Mouse (Mus musculus): Measurements from ENCODE around the gene Dgki.

Gene Dgki

DNA sequence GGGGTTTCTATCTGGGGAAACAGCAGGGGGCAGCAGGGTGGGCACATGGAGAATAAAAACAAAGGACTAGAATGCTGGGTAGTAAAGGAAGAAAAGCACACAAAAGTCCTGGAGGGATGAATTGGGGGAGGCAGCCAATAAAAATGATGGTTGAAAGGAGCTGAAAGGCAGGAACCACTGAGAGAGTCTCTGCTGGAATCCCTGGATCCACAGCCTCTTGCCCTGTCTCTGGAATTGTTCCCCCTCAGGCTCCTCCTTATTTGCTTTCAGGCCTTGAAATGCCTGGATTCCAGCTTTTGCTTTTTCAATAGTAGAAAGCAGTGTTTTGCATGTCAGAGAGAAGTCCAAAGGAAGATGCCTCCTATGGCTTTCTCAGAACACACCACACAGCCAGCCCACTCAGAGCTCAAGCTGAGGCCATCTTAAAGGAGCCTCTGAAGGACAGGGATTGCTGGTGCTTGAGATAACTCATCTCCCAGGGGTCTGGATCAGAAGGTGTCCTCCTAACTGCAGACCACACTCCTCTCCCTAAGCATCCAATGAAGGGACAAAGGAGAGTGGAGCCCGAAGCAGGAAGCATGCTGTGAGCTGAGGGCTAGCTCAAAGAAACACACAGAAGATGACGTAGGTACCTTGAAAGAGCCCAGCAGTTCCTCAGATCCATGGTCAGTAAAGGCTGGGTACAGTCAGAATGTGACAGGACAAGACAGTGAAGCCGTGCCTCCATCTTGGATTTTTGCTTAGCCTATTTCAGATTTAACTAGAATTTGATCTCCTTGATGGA, 441.5 kb downstream of the Dgki start:
- CTCF ChIA-PET: no interaction called here

DNA sequence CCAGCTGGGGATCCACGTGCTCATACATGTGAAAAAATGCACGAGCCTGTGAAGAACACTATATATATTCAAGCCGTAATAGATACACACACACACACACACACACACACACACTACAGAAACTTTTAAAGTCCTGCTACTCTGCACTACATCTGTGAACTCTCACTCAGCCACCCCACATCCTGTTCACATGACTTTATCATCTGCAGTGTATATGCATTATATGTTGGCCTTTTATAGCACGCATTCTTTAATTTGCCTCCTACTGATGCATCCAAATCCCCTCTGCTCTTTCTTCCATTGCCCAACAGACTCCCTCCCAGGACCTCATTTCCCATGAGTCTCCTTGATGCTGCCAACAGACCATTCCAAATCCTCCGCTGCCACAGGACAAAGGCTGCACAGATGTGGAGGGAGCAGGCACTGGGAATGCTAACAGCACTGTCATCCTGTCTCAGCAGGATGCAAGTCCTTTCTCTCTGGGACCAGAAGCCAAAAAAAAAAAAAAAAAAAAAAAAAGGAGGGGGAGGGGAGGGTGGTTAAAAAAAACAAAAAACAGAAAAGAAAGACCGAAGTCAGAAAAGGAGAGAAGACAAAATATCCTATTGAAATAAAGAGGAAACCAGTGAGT, 442.2 kb downstream of the Dgki start:
- CTCF ChIA-PET: no interaction called here

GRCm38 (mm10) chr6:36850422-36851129, 449.4 kb downstream of the Dgki start:
- CTCF ChIA-PET: no interaction called here

GRCm38 (mm10) chr6:36845288-36845687, 454.7 kb downstream of the Dgki start:
- CTCF ChIA-PET: no interaction called here

GRCm38 (mm10) chr6:36844258-36844657, 455.7 kb downstream of the Dgki start:
- CTCF ChIA-PET: no interaction called here

DNA sequence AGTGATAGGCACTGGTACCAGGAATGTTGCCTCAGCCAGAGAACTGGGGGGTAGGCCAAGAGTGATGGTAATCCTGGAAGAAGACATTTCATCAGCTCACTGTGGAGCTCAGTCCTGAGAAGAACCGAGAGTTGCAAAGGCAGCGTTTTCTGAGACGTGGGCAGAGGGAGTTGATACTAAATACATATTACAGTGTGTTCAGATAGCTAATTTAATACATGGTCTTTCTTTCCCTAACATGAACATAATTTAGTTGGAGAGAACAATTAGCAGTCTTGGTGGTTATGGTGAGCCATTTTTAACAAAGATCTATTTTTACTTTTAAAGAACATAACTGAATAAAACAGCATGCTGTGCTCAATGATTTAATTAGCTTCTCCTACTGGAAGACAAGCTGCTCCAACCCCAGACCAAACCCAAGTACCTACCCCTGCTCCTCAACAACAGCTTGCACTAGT, 456.9 kb downstream of the Dgki start:
- CTCF ChIA-PET: no interaction called here

- CTCF ChIA-PET: no interaction called here
These were observed 457.7 kb downstream of the Dgki start for GRCm38 (mm10) chr6:36842101-36842922.

GRCm38 (mm10) chr6:36841701-36842100, 458.3 kb downstream of the Dgki start:
- CTCF ChIA-PET: no interaction called here

GRCm38 (mm10) chr6:36841174-36841573, 458.8 kb downstream of the Dgki start:
- CTCF ChIA-PET: no interaction called here

- CTCF ChIA-PET: no interaction called here
These were observed 461.2 kb downstream of the Dgki start for GRCm38 (mm10) chr6:36838747-36839146.

GRCm38 (mm10) chr6:36835351-36835750, 464.6 kb downstream of the Dgki start:
- CTCF ChIA-PET: no interaction called here

- CTCF ChIA-PET: no interaction called here
These were observed 465.2 kb downstream of the Dgki start for GRCm38 (mm10) chr6:36834695-36835265.

DNA sequence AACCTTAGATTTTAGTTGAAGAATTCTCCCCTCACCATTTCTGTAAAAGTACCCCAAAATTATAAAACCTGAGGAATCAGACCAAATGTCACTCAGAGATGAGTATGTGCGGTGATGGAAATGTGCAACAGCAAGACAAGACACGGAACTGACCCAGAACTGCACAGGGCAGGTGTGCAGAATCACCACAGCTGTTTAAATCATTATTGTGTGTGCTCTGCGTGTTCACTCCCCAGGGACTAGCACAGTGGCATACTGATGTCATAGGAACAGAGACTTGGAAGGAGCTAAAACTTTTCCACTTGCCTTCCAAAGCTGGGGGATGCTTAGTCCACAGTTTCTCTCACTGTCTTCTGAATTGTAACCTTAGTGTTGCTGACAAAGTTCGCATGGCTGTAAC, 467.3 kb downstream of the Dgki start:
- CTCF ChIA-PET: no interaction called here

GRCm38 (mm10) chr6:36832207-36832606, 467.8 kb downstream of the Dgki start:
- CTCF ChIA-PET: no interaction called here

DNA sequence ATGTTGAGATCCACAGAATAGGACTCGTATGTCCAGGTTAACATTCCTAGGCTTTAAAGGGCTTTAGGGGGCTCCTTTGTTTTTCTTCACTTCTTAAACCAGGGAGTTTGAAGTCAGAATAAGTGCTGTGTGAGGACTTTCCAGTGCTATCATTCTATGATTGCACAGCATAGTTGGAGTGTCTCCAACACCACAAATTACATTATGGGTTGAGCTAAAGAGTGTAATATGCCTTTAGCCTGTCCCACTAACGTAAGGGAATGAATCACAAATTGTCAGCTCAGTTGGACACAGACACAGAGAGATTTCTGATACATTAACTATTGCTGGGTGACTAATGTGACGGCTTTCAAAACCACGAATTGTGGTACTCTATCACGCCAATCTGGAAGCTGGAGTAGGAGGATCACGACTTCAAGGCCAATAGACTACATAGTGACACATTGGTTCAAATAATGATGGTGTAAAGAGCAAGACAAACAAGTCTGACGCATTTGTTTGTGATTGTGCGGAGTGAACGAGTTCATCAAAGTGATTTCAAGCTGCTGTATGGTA, 469.5 kb downstream of the Dgki start:
- CTCF ChIA-PET: no interaction called here

DNA sequence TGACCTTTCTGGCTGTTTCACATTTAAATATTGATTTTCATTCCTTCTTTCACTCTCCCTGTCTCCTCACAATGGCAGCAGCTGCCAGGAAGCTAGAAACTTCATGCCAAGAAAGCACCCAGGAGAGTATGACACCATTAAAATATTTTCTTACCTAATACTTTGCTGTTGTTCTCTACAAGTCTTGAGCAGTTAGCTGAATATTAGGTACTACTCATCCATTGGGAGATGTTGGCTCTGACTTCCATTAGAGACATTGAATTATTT, 480.3 kb downstream of the Dgki start:
- CTCF ChIA-PET: no interaction called here

- CTCF ChIA-PET: no interaction called here
These were observed 480.8 kb downstream of the Dgki start for GRCm38 (mm10) chr6:36819019-36819783.

DNA sequence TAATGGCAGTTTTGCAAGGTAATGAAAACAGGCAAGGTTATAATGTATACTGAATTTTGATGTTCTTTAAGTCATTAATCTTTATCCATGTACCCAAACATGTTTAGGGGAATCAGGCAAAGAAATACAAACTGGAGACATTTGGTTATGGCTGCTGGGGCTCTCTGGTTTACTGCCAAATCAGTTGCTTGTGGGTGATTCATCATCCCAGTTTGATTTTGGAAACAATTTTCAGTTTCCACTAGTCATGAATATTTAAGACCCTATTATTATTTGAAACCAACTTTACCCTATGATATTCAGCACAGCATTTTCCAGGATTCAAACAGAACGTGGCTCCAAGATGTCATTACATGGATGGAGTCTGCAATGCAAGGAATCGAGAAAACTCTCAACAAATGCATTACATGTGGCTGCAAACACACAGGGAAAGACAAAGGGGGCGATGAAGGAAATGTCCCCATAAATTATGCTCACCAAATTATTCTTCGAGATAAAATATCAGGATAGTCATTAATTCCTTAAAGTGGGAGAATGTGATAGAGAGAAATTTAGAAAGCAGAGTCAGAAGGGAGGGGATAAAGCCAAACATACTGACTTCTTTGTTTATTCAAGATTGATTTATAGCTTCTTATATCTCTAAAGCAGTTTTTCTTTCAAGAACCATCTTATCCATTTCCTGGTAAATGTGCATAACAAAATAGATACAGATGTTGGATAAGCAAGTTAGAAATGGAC, 481.5 kb downstream of the Dgki start:
- CTCF ChIA-PET: no interaction called here

- CTCF ChIA-PET: no interaction called here
These were observed 483.3 kb downstream of the Dgki start for GRCm38 (mm10) chr6:36816666-36817065.

- CTCF ChIA-PET: no interaction called here
These were observed 484.0 kb downstream of the Dgki start for GRCm38 (mm10) chr6:36815992-36816391.
